Mouse (Mus musculus) liver, embryonic 14.5 days (tissue): ENCODE results near the gene Plpp4. TPM values are rescaled to one million over a fixed set of nuclear protein-coding genes. Genes with fewer than 3 reads are reported as not detected.

Experiments used
- ATAC-seq: fragments of 200-750 bp; cut with Nextera tagmentation; 2 replicates; pipeline ENCODE4 v1.8.0; 2017; ENCODE audit warnings: moderate number of reproducible peaks, mild to moderate bottlenecking, moderate library complexity; ENCODE audit not compliant: insufficient read depth
- DNase-seq, 3 experiments: peaks; one replicate each; pipeline ENCODE4 v3.0.0-alpha.2; 2012 to 2013; ENCODE audit warnings: low read depth in 3 of 3, low spot score in 3 of 3
- H3K27ac ChIP-seq: fragments of 300-500 bp; sonication (generic); 2 replicates; pipeline ENCODE4 v1.5.1; 2014; ENCODE audit warnings: moderate library complexity, mild to moderate bottlenecking, control low read depth, inconsistent platforms
- H3K27me3 ChIP-seq: fragments of 300-500 bp; sonication (generic); 2 replicates; pipeline ENCODE4 v1.6.1; 2014; ENCODE audit warnings: mild to moderate bottlenecking, low read length, moderate library complexity; ENCODE audit not compliant: control insufficient read depth, insufficient read depth
- H3K36me3 ChIP-seq: fragments of 300-500 bp; sonication (generic); replicated peaks from 2 replicates; pipeline ENCODE4 v1.6.1; 2014; ENCODE audit warnings: low read depth; ENCODE audit not compliant: control insufficient read depth, insufficient read depth
- H3K4me1 ChIP-seq, 2 experiments: fragments of 200-500 bp in 1 of 2; fragments of 300-500 bp in 1 of 2; sonication (generic) in 1 of 2; replicated peaks; 2 replicates each; pipeline ENCODE4 v1.6.1; 2012 to 2014; ENCODE audit warnings: antibody characterized with exemption in 1 of 2, inconsistent platforms in 1 of 2, low read length in 1 of 2; ENCODE audit not compliant: control insufficient read depth in 2 of 2, insufficient read depth in 2 of 2
- H3K4me2 ChIP-seq: fragments of 300-500 bp; sonication (generic); 2 replicates; pipeline ENCODE4 v1.6.1; 2014; ENCODE audit warnings: low read depth, mild to moderate bottlenecking, control low read depth, moderate library complexity
- H3K4me3 ChIP-seq, 2 experiments: fragments of 200-500 bp in 1 of 2; fragments of 300-500 bp in 1 of 2; sonication (generic) in 1 of 2; 2 replicates each; pipeline ENCODE4 v1.5.1; 2012 to 2014; ENCODE audit warnings: low read depth in 2 of 2, low read length in 2 of 2, mild to moderate bottlenecking in 2 of 2, control low read depth in 1 of 2, inconsistent platforms in 1 of 2, moderate library complexity in 1 of 2; ENCODE audit not compliant: insufficient read depth in 1 of 2
- H3K9ac ChIP-seq: fragments of 300-500 bp; sonication (generic); replicated peaks from 2 replicates; pipeline ENCODE4 v1.6.1; 2014; ENCODE audit warnings: mild to moderate bottlenecking, control low read depth, moderate library complexity
- H3K9me3 ChIP-seq: fragments of 300-500 bp; sonication (generic); 2 replicates; pipeline ENCODE4 v1.6.1; 2016; ENCODE audit warnings: low read length, mixed read lengths; ENCODE audit not compliant: control insufficient read depth
- CTCF ChIP-seq: IDR thresholded peaks from 2 replicates; pipeline ENCODE4 v1.5.1; 2016; ENCODE audit warnings: antibody characterized with exemption, low read depth, control low read depth
- EP300 ChIP-seq: IDR thresholded peaks from 2 replicates; pipeline ENCODE4 v1.6.1; 2016; ENCODE audit warnings: antibody characterized with exemption, low read depth
- WGBS: fragments of 180-500 bp; shearing (Covaris S2); extraction: QIAGEN DNeasy Blood & Tissue Kit; methylation state at CpG from one replicate; pipeline ENCODE4 v1.1.7; 2014; ENCODE audit not compliant: insufficient replicate concordance; 5-methylcytosine and 5-hydroxymethylcytosine counted together
- polyA plus RNA-seq, 2 experiments: library from polyadenylated mRNA; depleted of rRNA in 1 of 2; stranded (reverse) in 1 of 2; unstranded in 1 of 2; fragments of >200 nt; fragmentation: Nextera tagmentation in 1 of 2; extraction: Ambion mirVana in 1 of 2; gene quantifications; 2 replicates each; pipeline versions ENCODE4 v1.2.1 to v1.2.3; 2012 to 2014

Gene Plpp4
- polyA plus RNA-seq, 2 experiments: 0.03 TPM; not detected in 1

- Histone ChIP-seq H3K27ac (no peak overlapping the region), H3K4me2 (no peak overlapping the region), H3K9me3 (no peaks in the 10 kb centered on the region), H3K4me1 (no peaks in the 10 kb centered on the region), H3K27me3 (no peaks in the 10 kb centered on the region), H3K36me3 (no peaks in the 10 kb centered on the region), H3K4me3 (no peak overlapping the region), H3K9ac (no peak overlapping the region)
- TF ChIP-seq CTCF: no peak
- no peak for TF ChIP-seq EP300
- DNase-seq (no peak), ATAC-seq (no peak)
- 32% methylated on average over 3 of the region's 3 CpGs for WGBS
Measured at GRCm38 (mm10) chr7:129385149-129385548, 128.3 kb downstream of the Plpp4 start.

GRCm38 (mm10) chr7:129392835-129393489 is 136.1 kb downstream of the Plpp4 start:
- TF ChIP-seq EP300: no peak
- no peak for TF ChIP-seq CTCF
- Histone ChIP-seq H3K4me2 (no peak overlapping the region), H3K27me3 (no peaks in the 10 kb centered on the region), H3K9ac (no peak overlapping the region), H3K9me3 (no peaks in the 10 kb centered on the region), H3K4me1 (no peaks in the 10 kb centered on the region), H3K36me3 (no peaks in the 10 kb centered on the region), H3K4me3 (no peak overlapping the region), H3K27ac (no peak overlapping the region)
- 61% methylated on average over 11 of the region's 11 CpGs for WGBS
- ATAC-seq: no peak
- no peak for DNase-seq

GRCm38 (mm10) chr7:129396561-129396960 is 139.7 kb downstream of the Plpp4 start:
- Histone ChIP-seq H3K4me2 (no peak overlapping the region), H3K4me1 (no peaks in the 10 kb centered on the region), H3K9ac (no peak overlapping the region), H3K36me3 (no peaks in the 10 kb centered on the region), H3K9me3 (no peaks in the 10 kb centered on the region), H3K27ac (no peak overlapping the region), H3K27me3 (no peaks in the 10 kb centered on the region), H3K4me3 (no peak overlapping the region)
- WGBS: 48% methylated on average over 5 of the region's 5 CpGs
- TF ChIP-seq CTCF (no peak), EP300 (no peak)
- no peak for ATAC-seq
- DNase-seq: no peak

- no peak overlapping the region for H3K9ac ChIP-seq
- H3K4me2 ChIP-seq: no peak overlapping the region
- WGBS: 66% methylated on average over 7 of the region's 7 CpGs
- no peaks in the 10 kb centered on the region for H3K9me3 ChIP-seq
- H3K4me1 ChIP-seq: no peaks in the 10 kb centered on the region
- no peaks in the 10 kb centered on the region for H3K36me3 ChIP-seq
- TF ChIP-seq CTCF (no peak), EP300 (no peak)
- H3K4me3 ChIP-seq: no peak overlapping the region
- DNase-seq (no peak), ATAC-seq (no peak)
- H3K27ac ChIP-seq: no peak overlapping the region
- no peaks in the 10 kb centered on the region for H3K27me3 ChIP-seq
Measured at GRCm38 (mm10) chr7:129399071-129399470, 142.2 kb downstream of the Plpp4 start.

GRCm38 (mm10) chr7:129402695-129403364 is 146.0 kb downstream of the Plpp4 start:
- TF ChIP-seq CTCF: no peak
- WGBS: 60% methylated on average over 13 of the region's 13 CpGs
- Histone ChIP-seq H3K27me3 (no peaks in the 10 kb centered on the region), H3K27ac (no peak overlapping the region), H3K36me3 (no peaks in the 10 kb centered on the region), H3K4me1 (no peaks in the 10 kb centered on the region), H3K9ac (no peak overlapping the region), H3K9me3 (no peaks in the 10 kb centered on the region), H3K4me3 (no peak overlapping the region), H3K4me2 (no peak overlapping the region)
- ATAC-seq (no peak), DNase-seq (no peak)
